Mouse (Mus musculus): ENCODE data around the gene I830077J02Rik. TPM values are rescaled to one million over a fixed set of nuclear protein-coding genes. Genes with fewer than 3 reads are reported as not detected.

I830077J02Rik gene
- total RNA-seq, 1 experiment from 2014 or later, result 51.7 TPM

DNA sequence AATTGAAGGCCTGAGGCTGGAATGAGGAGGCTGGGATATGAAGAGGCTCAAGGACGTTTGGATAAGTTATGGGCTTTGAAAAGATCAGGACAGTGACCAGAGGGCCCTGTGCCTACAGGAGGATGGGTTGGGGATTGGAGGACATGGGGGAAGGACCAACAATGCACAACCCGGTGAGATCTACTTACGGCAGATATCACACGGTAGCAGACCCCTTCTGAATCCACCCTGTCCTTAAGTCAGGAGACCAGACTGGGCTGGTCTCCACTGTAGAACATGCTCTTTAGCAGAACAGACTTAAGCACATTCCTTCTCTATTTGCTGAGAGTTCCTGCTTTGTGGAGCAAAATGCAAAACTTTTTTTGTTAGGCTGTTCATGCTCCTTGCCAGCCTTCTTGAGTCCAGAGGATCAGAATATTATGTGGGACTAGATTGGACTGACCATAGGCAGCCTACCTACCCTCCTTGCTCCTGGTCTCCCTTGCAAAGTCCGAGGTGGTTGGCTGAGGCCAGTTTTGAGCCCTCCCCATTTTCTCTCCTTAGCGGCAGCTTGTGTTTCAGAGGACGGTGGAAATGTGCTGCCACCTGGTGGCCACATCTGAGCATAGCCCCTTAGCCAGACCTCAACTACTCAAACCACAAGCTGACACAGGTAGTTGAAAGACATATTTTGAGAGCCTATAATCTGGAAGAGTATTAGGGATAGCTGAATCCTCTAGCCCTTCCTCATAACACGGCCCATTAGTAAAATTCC lies 32.9 kb downstream of the I830077J02Rik start:
- ATAC-seq (replicated peaks; ENCODE audit: insufficient number of reproducible peaks, low FRiP score, low TSS enrichment, poor library complexity, severe bottlenecking), result peak; percentile 28; the same call in 1 of the 2 replicates

DNA sequence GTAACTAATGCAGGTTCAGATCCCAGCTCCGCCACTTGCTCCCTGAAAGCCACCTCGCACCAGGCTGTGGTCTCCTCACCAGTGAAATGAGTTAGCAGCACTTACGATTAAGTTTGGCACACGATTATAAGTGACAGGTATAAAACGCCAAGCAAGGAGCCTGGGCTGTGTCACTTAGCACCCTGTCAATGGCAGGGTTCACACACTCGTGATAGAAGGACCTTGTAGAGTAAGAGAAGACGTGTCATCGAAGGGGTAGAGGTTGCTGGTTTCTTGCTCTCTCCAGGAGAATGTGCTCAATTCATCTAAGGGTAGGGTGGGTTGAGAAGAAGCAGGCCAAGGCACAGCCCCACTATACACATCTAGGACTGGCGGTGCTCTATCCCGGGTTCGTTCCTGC lies 33.6 kb downstream of the I830077J02Rik start:
- ATAC-seq (replicated peaks; ENCODE audit: insufficient number of reproducible peaks, low FRiP score, low TSS enrichment, poor library complexity, severe bottlenecking), result no peak

DNA sequence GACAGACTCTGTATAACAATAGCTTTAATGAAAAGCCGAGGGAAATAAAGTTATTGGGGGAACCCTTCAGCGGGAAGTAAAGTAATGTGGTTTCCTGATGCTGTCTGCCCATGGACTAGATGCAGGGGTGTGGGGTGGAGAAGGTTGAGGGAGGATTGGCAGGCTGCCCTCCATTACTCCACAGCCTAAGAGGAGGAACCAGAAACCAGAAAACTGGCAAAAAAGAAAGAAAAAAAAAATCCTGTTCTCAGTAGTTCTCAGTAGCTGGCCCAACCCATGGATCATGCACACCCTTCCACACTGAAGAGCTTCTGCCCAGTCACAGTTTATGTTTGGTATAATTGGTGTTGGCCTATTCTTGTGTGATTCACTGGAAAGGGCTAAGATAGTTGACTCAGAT lies 34.1 kb downstream of the I830077J02Rik start:
- ATAC-seq (replicated peaks; ENCODE audit: insufficient number of reproducible peaks, low FRiP score, low TSS enrichment, poor library complexity, severe bottlenecking), result no peak

DNA sequence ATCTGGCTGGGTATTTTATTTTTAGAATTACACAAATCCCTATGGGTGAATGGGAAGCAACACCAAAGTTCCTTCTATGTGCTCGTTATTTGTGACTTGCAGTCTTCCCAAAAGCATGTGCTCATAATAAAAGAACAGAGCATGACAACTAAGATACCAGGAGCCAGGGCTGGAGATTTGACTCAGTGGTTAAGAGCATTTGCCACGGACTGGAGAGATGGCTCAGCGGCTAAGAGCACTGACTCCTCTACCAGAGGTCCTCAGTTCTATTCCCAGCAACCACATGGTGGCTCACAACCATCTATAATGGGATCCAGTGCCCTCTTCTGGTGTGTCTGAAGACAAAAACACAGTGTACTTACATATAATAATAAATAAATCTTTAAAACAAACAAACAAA lies 35.7 kb downstream of the I830077J02Rik start:
- ATAC-seq (replicated peaks; ENCODE audit: insufficient number of reproducible peaks, low FRiP score, low TSS enrichment, poor library complexity, severe bottlenecking), result no peak

DNA sequence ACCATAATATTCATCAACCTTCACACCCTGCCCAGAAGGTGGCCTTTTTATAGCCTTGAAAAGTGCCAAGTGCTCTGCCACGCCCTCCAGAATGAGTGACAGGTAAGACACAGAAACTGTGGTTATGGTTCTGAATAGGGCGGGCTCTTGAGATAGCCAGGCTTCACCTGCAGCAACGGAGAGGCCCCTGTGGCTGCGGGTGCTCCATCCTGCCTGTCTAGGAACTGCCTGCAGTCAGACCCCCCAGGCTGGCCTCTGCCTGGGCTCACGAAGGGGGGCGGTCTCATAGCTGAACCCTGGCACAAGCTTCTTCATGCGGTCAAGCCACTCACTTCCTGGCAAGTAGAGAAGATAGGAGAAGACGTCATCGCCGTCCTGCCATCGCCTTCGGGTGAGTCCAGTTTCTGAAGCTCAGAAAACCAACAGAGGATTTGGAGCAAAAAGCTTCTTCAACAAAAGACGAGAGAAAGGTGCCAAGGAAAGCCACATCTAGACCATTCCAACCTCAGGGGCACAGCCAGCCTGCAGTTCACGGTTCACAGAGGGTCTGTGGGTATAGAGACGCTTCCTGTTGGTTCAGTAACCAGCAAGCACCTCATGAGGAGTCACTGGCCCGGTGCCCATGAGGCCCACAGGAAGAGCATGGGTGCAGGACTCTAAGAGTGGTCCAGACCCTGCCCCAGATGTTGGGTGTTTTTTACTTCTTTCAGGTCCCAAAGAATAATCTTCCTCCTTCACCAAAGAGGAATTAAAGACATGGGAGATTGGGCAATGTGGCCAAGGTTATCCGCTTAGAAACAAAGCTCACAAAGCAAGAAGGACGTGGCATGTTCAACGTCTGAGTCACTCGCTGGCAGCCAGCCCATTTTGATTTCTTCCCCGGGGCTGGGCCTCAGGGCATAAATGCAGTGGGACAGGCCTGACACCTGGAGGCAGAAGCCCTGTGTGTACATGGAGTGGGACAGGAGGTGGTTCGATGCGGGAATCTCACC lies 37.6 kb downstream of the I830077J02Rik start:
- peak; percentile 54 for ATAC-seq (replicated peaks; ENCODE audit: insufficient number of reproducible peaks, low FRiP score, low TSS enrichment, poor library complexity, severe bottlenecking)

DNA sequence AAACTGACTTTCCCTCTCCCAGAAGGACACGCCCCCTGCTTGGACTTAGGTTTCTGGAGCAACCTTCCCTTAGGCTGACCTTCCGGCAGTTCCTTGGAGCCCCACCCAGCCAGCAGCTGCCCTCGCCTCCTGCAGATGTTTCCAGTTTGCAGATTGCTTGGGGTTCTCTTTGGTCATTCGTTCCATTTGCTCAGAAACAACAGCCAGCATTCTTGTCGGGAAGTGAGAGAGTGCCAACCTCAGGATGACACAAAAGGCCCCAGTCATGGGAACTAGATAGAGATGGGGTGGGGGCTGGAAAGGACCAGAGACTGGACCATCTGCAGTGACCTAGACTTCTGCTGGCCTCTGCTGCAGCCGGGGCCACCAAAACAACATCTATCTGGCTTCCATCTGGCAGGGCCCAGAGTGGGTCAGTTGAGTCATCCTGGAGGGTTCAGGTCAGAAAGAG lies 38.5 kb downstream of the I830077J02Rik start:
- no peak for ATAC-seq (replicated peaks; ENCODE audit: insufficient number of reproducible peaks, low FRiP score, low TSS enrichment, poor library complexity, severe bottlenecking)

DNA sequence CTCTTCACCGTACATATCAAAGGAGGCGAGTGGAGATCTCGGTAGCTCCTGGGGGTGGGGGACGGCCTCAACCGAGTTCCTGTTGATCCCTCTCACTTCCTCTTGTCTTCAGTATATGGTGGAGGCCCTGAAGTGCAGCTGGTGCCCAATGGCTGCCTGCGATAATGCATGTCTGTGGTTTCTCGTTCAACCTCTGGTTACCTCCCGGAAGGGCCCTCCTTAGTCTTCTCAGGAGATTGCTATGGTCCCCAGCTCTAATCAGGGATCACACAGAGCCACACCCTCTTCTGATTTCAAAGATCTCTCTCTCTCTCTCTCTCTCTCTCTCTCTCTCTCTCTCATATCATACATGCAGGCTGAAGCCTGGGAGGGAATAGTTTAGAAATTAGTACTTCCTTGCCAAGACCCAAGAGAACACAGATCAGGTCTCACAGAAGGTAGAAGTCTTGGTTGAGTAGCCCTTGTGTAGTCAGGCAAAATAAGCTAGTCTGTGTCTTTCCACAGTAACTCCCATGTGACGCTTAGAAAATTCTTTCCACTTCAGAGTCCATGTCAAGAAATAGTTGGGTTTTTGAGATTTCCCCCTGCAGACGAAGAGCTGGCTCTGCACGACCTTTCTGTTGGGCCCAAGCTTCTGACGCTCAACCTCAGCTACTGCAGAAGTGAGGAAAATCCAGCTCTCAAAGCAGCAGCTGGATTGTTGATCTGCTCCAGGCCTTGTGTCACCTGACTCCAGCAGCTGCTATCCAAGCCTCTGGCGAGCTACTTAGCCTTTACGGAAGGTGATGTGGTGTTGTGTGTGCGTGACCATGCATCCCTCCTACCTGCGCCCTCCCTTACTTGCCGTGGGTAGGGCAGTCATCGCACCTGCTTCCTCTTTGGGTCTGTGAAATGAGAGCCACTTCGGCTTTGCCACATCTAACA lies 39.6 kb downstream of the I830077J02Rik start:
- ATAC-seq (replicated peaks; ENCODE audit: insufficient number of reproducible peaks, low FRiP score, low TSS enrichment, poor library complexity, severe bottlenecking), result peak; percentile 53

DNA sequence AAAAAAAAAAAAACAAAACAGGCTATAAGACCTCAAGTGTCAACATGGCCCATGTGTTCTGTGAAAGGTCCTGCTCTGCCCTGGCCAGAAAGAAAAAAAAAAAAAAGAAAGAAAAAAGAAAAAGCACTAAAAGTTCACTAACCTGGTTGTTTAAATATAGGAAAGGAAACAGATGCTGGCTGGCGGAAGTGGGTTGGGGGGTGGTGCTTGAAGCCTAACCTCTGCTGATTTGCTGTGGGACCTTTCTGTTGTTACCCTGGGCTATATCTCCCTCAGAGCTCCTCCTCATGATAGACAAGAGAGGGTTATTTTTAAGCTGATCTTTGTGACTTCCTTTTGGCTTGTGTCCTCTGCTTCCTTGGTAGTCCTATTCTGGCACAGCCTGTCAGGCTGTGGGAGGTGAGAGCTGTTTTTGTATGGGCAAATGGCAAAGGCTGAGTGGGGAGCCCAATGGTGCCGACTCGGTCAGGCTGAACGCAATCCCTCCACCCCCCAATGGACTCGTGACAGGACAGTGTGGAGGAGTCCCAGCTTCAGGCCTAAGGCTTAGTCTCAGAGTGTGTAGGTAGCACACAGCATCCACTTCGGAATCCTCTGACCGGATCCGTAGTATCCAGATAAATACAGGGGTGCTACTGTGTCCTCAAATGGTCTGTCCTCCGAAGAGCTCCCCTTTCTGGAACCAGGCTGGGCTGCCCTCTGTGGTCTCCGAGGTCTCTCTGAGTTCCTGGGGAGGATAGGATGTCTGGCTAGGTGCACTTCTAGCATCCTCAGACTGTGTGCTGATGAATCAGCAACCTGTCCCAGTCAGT lies 40.5 kb downstream of the I830077J02Rik start:
- peak; percentile 42 for ATAC-seq (replicated peaks; ENCODE audit: insufficient number of reproducible peaks, low FRiP score, low TSS enrichment, poor library complexity, severe bottlenecking)

DNA sequence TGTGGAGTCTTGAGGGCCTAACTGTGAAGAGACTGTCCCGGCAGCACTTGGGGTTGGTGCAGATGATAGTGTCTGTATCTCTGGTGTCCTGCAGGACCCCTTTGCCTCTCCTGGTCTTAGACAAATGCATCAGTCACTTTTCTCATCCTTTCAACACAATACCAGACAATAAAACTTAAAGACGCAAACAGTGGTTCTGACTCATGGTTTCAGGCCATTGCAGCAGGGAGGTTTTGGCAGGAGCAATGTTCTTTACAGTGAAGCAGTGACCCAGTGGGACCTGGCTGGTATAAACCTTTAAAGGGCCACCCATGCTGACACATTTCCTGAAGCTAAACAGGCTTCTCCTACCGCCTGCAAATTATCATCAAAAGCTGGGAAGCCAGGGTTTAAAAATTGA lies 41.3 kb downstream of the I830077J02Rik start:
- no peak for ATAC-seq (replicated peaks; ENCODE audit: insufficient number of reproducible peaks, low FRiP score, low TSS enrichment, poor library complexity, severe bottlenecking)

DNA sequence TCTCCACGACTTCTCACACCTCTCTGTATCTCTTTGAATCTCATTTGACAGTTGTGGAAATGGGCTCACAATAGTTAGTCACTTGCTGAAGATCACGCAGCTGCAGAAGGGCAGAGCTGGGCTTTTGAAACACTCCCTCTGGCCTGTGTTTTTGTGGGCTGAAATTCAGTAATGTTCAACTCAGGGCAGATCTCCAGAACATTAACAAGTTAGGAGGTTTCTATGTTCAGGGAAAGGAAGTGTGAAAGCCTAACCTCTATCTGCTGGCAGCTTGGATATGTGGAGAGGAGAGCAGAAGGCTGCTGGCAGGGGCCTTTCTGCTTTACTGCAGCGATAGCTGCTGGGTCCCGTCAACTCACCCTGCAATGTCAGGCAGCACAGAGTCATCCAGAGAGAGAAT lies 42.2 kb downstream of the I830077J02Rik start:
- ATAC-seq (replicated peaks; ENCODE audit: insufficient number of reproducible peaks, low FRiP score, low TSS enrichment, poor library complexity, severe bottlenecking), result no peak

DNA sequence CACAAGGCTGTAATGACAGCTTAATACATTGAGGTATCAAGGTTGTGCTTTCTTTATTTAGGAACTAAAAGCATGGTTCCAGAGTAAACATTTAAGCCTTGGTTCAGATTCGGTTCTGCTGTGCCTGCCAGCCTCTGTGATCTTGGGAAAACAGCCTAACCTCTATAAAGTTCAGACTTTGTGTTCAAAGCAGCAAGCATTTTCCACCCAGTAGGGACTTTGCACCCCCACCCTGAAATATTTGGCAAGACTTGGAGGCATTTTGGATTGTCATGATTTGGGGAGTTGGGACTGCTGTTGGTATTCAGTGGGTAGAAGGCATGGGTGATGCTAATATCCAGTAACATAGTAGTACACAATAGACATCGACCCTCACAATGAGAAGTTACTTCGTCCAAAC lies 43.5 kb downstream of the I830077J02Rik start:
- no peak for ATAC-seq (replicated peaks; ENCODE audit: insufficient number of reproducible peaks, low FRiP score, low TSS enrichment, poor library complexity, severe bottlenecking)

DNA sequence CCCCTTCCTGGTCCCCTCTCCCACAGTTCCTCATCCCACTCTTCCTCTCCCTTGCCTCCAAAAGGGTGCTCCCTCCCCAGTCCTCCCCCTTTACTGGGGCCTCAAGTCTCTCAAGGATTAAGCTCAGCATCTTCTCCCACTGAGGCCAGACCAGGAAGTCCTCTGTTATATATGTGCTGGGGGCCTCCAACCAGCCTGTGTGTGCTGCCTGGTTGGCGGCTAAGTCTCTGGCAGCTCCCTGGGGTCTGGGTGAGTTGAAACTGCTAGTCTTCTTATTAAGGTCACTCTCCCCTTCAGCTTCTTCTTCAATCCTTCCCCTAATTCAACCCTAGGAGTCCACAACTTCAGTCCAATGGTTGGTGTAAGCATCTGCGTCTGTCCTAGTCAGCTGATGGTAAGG lies 49.4 kb downstream of the I830077J02Rik start:
- ATAC-seq (replicated peaks; ENCODE audit: insufficient number of reproducible peaks, low FRiP score, low TSS enrichment, poor library complexity, severe bottlenecking), result no peak

DNA sequence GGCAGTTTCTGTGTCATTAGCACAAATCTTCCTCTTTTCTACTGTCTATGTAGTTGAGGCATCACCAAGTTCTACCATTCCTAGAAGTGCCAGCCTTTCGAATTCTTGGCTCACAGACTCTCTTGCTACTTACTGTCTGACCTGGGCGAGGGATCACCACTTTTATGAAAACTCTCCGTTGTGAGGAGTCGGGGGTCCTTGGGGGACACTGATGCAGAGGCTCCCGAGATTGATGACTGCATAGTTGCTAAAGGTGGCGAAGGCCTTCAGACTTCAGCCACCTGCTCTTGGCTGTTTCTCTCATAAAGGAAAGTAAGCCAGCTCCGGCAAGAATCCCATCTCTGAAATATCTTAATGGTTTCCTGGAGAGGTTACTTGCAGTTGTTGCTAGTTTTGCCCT lies 50.4 kb downstream of the I830077J02Rik start:
- no peak for ATAC-seq (replicated peaks; ENCODE audit: insufficient number of reproducible peaks, low FRiP score, low TSS enrichment, poor library complexity, severe bottlenecking)

DNA sequence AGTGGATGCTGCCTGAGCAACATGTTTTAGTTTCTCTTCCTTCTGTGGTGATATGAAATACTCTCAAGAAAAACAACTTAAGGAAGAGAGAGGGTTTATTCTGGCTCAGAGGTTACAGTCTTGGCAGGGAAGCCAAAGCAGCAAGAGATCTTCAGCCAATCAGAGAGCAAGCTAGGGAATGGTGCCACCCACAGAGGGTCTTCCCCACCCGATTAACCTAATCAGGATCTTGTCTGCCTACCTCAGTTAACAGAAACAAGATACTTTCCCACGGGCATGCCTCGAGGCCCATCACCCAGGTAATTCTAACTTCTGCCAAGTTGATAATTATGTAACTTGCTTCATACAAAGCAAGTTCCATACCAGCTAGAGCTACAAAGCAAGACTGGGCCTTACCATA lies 52.0 kb downstream of the I830077J02Rik start:
- no peak for ATAC-seq (replicated peaks; ENCODE audit: insufficient number of reproducible peaks, low FRiP score, low TSS enrichment, poor library complexity, severe bottlenecking)

DNA sequence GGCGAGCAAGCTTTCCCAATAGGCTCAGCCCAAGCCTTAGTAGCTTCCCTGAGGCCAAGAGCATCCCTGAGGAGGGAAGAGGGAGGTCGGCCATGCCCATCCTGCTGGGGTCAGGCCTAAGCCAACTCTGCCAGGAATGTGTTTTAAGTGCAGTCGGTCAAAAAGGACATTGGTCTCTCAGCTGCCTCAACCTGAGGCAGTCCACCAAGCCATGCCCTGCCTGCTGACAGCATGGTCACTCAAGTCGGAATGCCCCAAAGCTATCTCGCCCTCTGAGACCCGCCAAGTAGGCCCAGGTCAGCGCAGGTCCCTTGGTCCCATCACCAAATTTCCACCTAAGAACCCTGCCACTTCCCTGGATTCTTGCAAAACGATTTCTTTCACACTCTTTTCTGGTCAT lies 53.7 kb downstream of the I830077J02Rik start:
- ATAC-seq (replicated peaks; ENCODE audit: insufficient number of reproducible peaks, low FRiP score, low TSS enrichment, poor library complexity, severe bottlenecking), result no peak

DNA sequence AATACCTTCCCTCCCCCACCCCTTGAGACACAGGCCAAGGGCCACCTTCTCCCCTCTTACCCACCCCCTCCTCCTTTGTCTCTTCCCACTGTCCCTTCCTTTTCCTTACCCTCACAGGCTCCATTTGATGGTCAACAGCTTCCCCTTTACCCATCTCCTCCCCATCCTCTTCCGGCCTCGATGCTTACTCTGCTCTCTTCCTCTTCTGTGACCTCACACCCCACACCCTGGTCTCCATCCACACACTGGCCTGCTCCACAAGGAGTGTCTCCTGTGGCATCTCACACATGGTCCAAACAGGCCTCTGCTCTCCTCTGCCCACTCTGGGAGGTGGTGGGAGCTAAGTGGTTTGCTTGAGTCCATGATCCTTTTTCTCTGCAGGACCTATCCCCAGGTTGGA lies 54.5 kb downstream of the I830077J02Rik start:
- peak; percentile 84 for ATAC-seq (replicated peaks; ENCODE audit: insufficient number of reproducible peaks, low FRiP score, low TSS enrichment, poor library complexity, severe bottlenecking)

DNA sequence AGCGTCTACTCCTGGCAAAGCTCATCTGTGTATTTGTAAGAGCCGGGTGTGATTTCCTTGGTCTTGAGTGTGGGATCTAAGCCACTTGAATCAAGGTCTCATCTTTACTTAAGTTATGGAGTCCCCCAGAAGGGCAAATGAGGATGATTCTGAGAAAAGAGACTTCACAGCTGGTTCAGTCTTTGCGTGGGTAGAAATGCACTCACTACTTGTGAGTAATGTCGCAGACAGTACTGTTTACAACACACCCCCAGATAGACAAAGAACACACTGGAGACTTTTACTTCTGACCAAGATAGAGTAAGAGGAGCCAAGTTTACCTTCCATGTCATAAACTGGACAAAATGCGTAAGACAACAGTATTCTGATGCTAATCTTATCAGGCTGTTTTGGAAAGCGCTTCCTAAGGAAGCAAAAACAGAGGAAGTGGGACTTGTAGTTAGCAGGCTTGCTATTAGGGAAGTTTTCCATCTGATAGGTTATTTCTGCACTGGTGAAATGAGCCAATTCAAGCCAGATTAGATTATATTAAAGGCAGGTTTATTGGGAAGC lies 55.1 kb downstream of the I830077J02Rik start:
- ATAC-seq (replicated peaks; ENCODE audit: insufficient number of reproducible peaks, low FRiP score, low TSS enrichment, poor library complexity, severe bottlenecking), result no peak

DNA sequence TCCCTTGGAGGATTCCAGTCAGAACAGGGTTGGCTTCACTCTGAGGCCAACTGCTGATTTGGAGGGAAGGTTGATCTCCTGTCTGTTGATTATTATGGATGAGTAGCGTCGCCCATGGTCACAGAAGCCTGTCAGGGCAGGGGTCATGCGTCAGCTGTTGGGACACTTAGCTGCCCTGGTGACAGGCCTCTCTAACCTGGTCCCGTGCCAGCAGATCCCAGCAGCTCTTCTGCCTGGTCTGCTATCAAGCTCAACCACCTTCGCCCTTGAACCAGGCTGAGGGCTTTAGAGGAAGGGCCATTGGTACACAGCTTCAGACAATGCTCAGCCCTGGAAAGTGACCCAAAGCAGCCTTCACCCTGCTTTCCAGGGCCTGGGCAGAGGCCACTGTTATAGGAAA lies 56.4 kb downstream of the I830077J02Rik start:
- ATAC-seq (replicated peaks; ENCODE audit: insufficient number of reproducible peaks, low FRiP score, low TSS enrichment, poor library complexity, severe bottlenecking), result no peak

All from monocyte, adult 5-6 weeks (primary cell).